Mouse (Mus musculus) c-Kit-negative CD71-positive TER-119-positive erythroid progenitor cells, embryonic 14.5 days (primary cell): ENCODE results near the gene Fbxo22.
"Not testable (repeated sequence)": the region's sequence is repeated elsewhere in the genome, so short reads cannot be mapped to it uniquely, and the experiment has no call there.

Experiments
- DNase-seq: peaks from one replicate; pipeline ENCODE4 v3.0.0-alpha.2; 2013; ENCODE audit warnings: low read depth, low spot score

The Fbxo22 gene

GRCm38 (mm10) chr9:55236235-55237165, 27.8 kb downstream of the Fbxo22 start:
- no peak for DNase-seq

GRCm38 (mm10) chr9:55240852-55241251, 32.1 kb downstream of the Fbxo22 start:
- DNase-seq, result no peak

- DNase-seq, result no peak
Observed at GRCm38 (mm10) chr9:55241863-55242685, 33.3 kb downstream of the Fbxo22 start.

GRCm38 (mm10) chr9:55243280-55243679, 34.6 kb downstream of the Fbxo22 start:
- DNase-seq, result no peak

- DNase-seq, result no peak
Observed at GRCm38 (mm10) chr9:55244079-55244478, 35.4 kb downstream of the Fbxo22 start.

GRCm38 (mm10) chr9:55245057-55245750, 36.5 kb downstream of the Fbxo22 start:
- not testable (repeated sequence) for DNase-seq

- no peak for DNase-seq
Observed at GRCm38 (mm10) chr9:55246440-55246839, 37.7 kb downstream of the Fbxo22 start.

GRCm38 (mm10) chr9:55246918-55247317, 38.2 kb downstream of the Fbxo22 start:
- DNase-seq, result no peak

GRCm38 (mm10) chr9:55248465-55248864, 39.7 kb downstream of the Fbxo22 start:
- DNase-seq, result no peak

GRCm38 (mm10) chr9:55250595-55251247, 42.0 kb downstream of the Fbxo22 start:
- no peak for DNase-seq

GRCm38 (mm10) chr9:55252097-55252496, 43.4 kb downstream of the Fbxo22 start:
- not testable (repeated sequence) for DNase-seq

GRCm38 (mm10) chr9:55253849-55254248, 45.1 kb downstream of the Fbxo22 start:
- DNase-seq, result no peak

GRCm38 (mm10) chr9:55255056-55255455, 46.3 kb downstream of the Fbxo22 start:
- DNase-seq, result no peak

- DNase-seq, result no peak
Observed at GRCm38 (mm10) chr9:55255604-55256003, 46.9 kb downstream of the Fbxo22 start.

GRCm38 (mm10) chr9:55257105-55257504, 48.4 kb downstream of the Fbxo22 start:
- DNase-seq, result no peak

GRCm38 (mm10) chr9:55259741-55260140, 51.0 kb downstream of the Fbxo22 start:
- no peak for DNase-seq

- no peak for DNase-seq
Observed at GRCm38 (mm10) chr9:55264356-55265302, 55.9 kb downstream of the Fbxo22 start.

GRCm38 (mm10) chr9:55271960-55272560, 63.3 kb downstream of the Fbxo22 start:
- DNase-seq, result no peak

- DNase-seq, result no peak
Observed at GRCm38 (mm10) chr9:55273906-55274305, 65.2 kb downstream of the Fbxo22 start.
